In genomic region chr2:57111791-57112538, GRCm38 (mm10) we compare ENCODE assay signal across 9 mouse cellular contexts. TPM values are rescaled to one million over a fixed set of nuclear protein-coding genes. Genes with fewer than 3 reads are reported as not detected.
DNase-seq lines count a peak whose midpoint lies in the region; ATAC-seq and TF ChIP-seq lines count a peak whose summit lies in the region.
"Had no signal": no experiment of that assay in that cellular context is flagged by ENCODE, and none has a peak within 500 bp of the region (broad histone marks: within the 10 kb centered on the region; RNA-seq: fewer than 3 reads in every experiment).

No protein-coding gene starts in this region.

- 0 out of 2 replicates have a peak, but pooled peaks cover 6% of the 10 kb centered on the region for H3K4me1 ChIP-seq in kidney, postnatal 0 days (replicated peaks; ENCODE audit: insufficient read depth, low read length)
- H3K4me1 ChIP-seq in forebrain, embryonic 11.5 days (replicated peaks; ENCODE audit: control insufficient read depth, insufficient read depth, low read length), result peaks cover 19% of the 10 kb centered on the region
- peaks cover 33% of the 10 kb centered on the region for H3K4me1 ChIP-seq in neural tube, embryonic 12.5 days
- H3K4me1 ChIP-seq in cerebellum, adult 2 months (ENCODE audit: control insufficient read depth, insufficient read depth, low read length), result no peaks in the 10 kb centered on the region

- DNase-seq in kidney, postnatal 0 days (ENCODE audit: low spot score), result no peak
- DNase-seq in kidney, adult 9 months, result no peak
- peak; percentile 60 for DNase-seq in forebrain, embryonic 11.5 days (ENCODE audit: low spot score)
- peak; percentile 28 for DNase-seq in induced T-regulatory cell, adult 2 months (ENCODE audit: low read depth)
- DNase-seq in cerebellum, adult 2 months, result no peak
- DNase-seq in cerebellum, adult 9-11 months, result no peak
- no peak for DNase-seq in yolk sac, embryonic 10.5 days (ENCODE audit: low spot score)

- peak overlapping the region; percentile 7; the same call in 1 of the 2 replicates for H3K4me3 ChIP-seq in kidney, postnatal 0 days (replicated peaks; ENCODE audit: low read depth, low read length)
- H3K4me3 ChIP-seq in forebrain, embryonic 11.5 days (ENCODE audit: low read depth, low read length), result peak overlapping the region; percentile 16
- H3K4me3 ChIP-seq in neural tube, embryonic 12.5 days, result peak overlapping the region; percentile 19
- H3K4me3 ChIP-seq in cerebellum, adult 2 months (replicated peaks; ENCODE audit: insufficient read depth, low read depth, low read length), result no peak overlapping the region

- H3K27ac ChIP-seq in kidney, postnatal 0 days, result no peak overlapping the region
- no peak overlapping the region for H3K27ac ChIP-seq in forebrain, embryonic 11.5 days (ENCODE audit: low read depth, low read length)
- H3K27ac ChIP-seq in neural tube, embryonic 12.5 days, result no peak overlapping the region
- H3K27ac ChIP-seq in cerebellum, adult 2 months (ENCODE audit: insufficient read depth, low read length), result no peak overlapping the region
- H3K27ac ChIP-seq: macrophage had no signal

- no peaks in the 10 kb centered on the region for H3K9me3 ChIP-seq in kidney, postnatal 0 days (replicated peaks; ENCODE audit: low read length)
- H3K9me3 ChIP-seq in forebrain, embryonic 11.5 days (ENCODE audit: control insufficient read depth, low read length), result no peaks in the 10 kb centered on the region; the same call in 1 of the 2 replicates
- no peaks in the 10 kb centered on the region for H3K9me3 ChIP-seq in neural tube, embryonic 12.5 days

- ATAC-seq in kidney, postnatal 0 days (replicated peaks; ENCODE audit: low FRiP score, low read depth), result no peak
- ATAC-seq in forebrain, embryonic 11.5 days (replicated peaks; ENCODE audit: low FRiP score), result no peak
- no peak for ATAC-seq in neural tube, embryonic 12.5 days (ENCODE audit: low FRiP score, low read depth)

- peak overlapping the region; percentile 27; the same call in 1 of the 2 replicates for H3K4me2 ChIP-seq in kidney, postnatal 0 days (ENCODE audit: low read length)
- H3K4me2 ChIP-seq in forebrain, embryonic 11.5 days (ENCODE audit: low read depth, low read length, severe bottlenecking), result peak overlapping the region; percentile 24; the same call in 1 of the 2 replicates
- peak overlapping the region; percentile 48 for H3K4me2 ChIP-seq in neural tube, embryonic 12.5 days (replicated peaks)

- no peak for TF ChIP-seq CTCF in kidney, postnatal 0 days (IDR thresholded peaks at IDR 0.05; ENCODE audit: low read depth)
- no peak for TF ChIP-seq CTCF in cerebellum, adult 2 months (IDR thresholded peaks at IDR 0.05; ENCODE audit: borderline replicate concordance, insufficient read depth, low read depth, low read length)

- WGBS in kidney, postnatal 0 days, result 13% methylated on average over 38 of the region's 38 CpGs
- 6% methylated on average over 38 of the region's 38 CpGs for WGBS in forebrain, embryonic 11.5 days
- WGBS in neural tube, embryonic 12.5 days, result 2% methylated on average over 38 of the region's 38 CpGs
- WGBS in cerebellum, adult 2 months, result 56% methylated on average over 38 of the region's 38 CpGs

- H3K36me3 ChIP-seq in kidney, postnatal 0 days (ENCODE audit: insufficient read depth, low read length), result no peaks in the 10 kb centered on the region
- no peaks in the 10 kb centered on the region for H3K36me3 ChIP-seq in forebrain, embryonic 11.5 days (ENCODE audit: control insufficient read depth, insufficient read depth, low read length)
- H3K36me3 ChIP-seq in neural tube, embryonic 12.5 days, result no peaks in the 10 kb centered on the region

- peaks cover 55% of the 10 kb centered on the region for H3K27me3 ChIP-seq in kidney, postnatal 0 days (ENCODE audit: insufficient read depth, low read length)
- H3K27me3 ChIP-seq in forebrain, embryonic 11.5 days (ENCODE audit: control insufficient read depth, insufficient read depth, low read length), result peaks cover 58% of the 10 kb centered on the region
- H3K27me3 ChIP-seq in neural tube, embryonic 12.5 days (replicated peaks), result peaks cover 72% of the 10 kb centered on the region
- no peaks in the 10 kb centered on the region for H3K27me3 ChIP-seq in cerebellum, adult 2 months (ENCODE audit: control insufficient read depth, insufficient read depth, low read length)

- no peak overlapping the region for H3K9ac ChIP-seq in kidney, postnatal 0 days (ENCODE audit: low read depth, low read length)
- H3K9ac ChIP-seq in forebrain, embryonic 11.5 days (ENCODE audit: low read length), result no peak overlapping the region
- H3K9ac ChIP-seq in neural tube, embryonic 12.5 days, result 0 out of 2 replicates have a peak overlapping the region, but pooled peaks have one; percentile 29

- TF ChIP-seq POLR2A in cerebellum, adult 2 months (IDR thresholded peaks at IDR 0.05; ENCODE audit: borderline replicate concordance, insufficient read depth, low read length), result no peak

RNA-seq across cellular contexts. Expression of gene Nr4a2, which starts 11.8 kb away (rescaled TPM):
- polyA plus RNA-seq in kidney, postnatal 0 days (2015; fragmentation: Nextera tagmentation; extraction: Ambion mirVana), result 1.9 and 2.0 TPM in 2 replicates
- polyA plus RNA-seq in forebrain, embryonic 11.5 days (2014; fragmentation: Nextera tagmentation; extraction: Ambion mirVana), result 14.9 and 15.7 TPM in 2 replicates
- polyA plus RNA-seq in neural tube, embryonic 12.5 days (2016; fragmentation: Nextera tagmentation; extraction: Ambion mirVana), result 20.7 and 21.0 TPM in 2 replicates
- 4.4 and 4.8 TPM in 2 replicates for polyA plus RNA-seq in cerebellum, adult 2 months (2012; rRNA removed)

Comparison
In these comparisons a context has a peak if more than half of its experiments do, and no peak if none do; other contexts are left out.
1. DNase-seq: peak in forebrain, embryonic 11.5 days (single experiment) and induced T-regulatory cell, adult 2 months (single experiment); none in kidney, postnatal 0 days (single experiment), kidney, adult 9 months (single experiment), cerebellum, adult 2 months (0 of 2), cerebellum, adult 9-11 months (single experiment) and yolk sac, embryonic 10.5 days (single experiment).
2. Peak in every context shown above with its lines, with median percentiles within 50 percentile points of each other: H3K4me2 ChIP-seq.